Comparison of ENCODE assay signal across 16 mouse cellular contexts in genomic region chr2:137079721-137080320, GRCm38 (mm10). TPM values are rescaled to one million over a fixed set of nuclear protein-coding genes. Genes with fewer than 3 reads are reported as not detected.
A peak's percentile ranks its signal among the peaks of the same experiment; 100 is the strongest.
DNase-seq lines count a peak whose midpoint lies in the region; ATAC-seq and TF ChIP-seq lines count a peak whose summit lies in the region.
"Had no signal": no experiment of that assay in that cellular context is flagged by ENCODE, and none has a peak within 500 bp of the region (broad histone marks: within the 10 kb centered on the region; RNA-seq: fewer than 3 reads in every experiment).

No protein-coding gene starts in this region.

- H3K27ac ChIP-seq in heart, adult 2 months: peak overlapping the region; percentile 40
- no peak overlapping the region for H3K27ac ChIP-seq in heart, embryonic 11.5 days (ENCODE audit: low read depth, low read length)
- no peak overlapping the region for H3K27ac ChIP-seq in lung, embryonic 16.5 days (ENCODE audit: low read length)
- peak overlapping the region; percentile 49; the same call in 1 of the 2 replicates for H3K27ac ChIP-seq in stomach, postnatal 0 days (replicated peaks)
- H3K27ac ChIP-seq in thymus, adult 2 months (ENCODE audit: control insufficient read depth, insufficient read depth, low read length): no peak overlapping the region
- H3K27ac ChIP-seq: forebrain, embryonic 13.5 days; layer of hippocampus, adult 2 months; neural tube, embryonic 15.5 days had no signal

- TF ChIP-seq CTCF in heart, adult 2 months (IDR thresholded peaks at IDR 0.05): no peak
- TF ChIP-seq CTCF in stomach, postnatal 0 days (IDR thresholded peaks at IDR 0.05; ENCODE audit: low read depth): no peak
- TF ChIP-seq CTCF in thymus, adult 2 months (IDR thresholded peaks at IDR 0.05; ENCODE audit: borderline replicate concordance, control insufficient read depth, extremely low read depth, insufficient read depth, low read length, poor library complexity): no peak

- H3K4me3 ChIP-seq in heart, adult 2 months: no peak overlapping the region
- H3K4me3 ChIP-seq in heart, embryonic 11.5 days (ENCODE audit: low read depth, low read length): no peak overlapping the region
- H3K4me3 ChIP-seq in lung, embryonic 16.5 days (ENCODE audit: low read length): no peak overlapping the region
- H3K4me3 ChIP-seq in stomach, postnatal 0 days (ENCODE audit: low read depth, low read length): no peak overlapping the region
- H3K4me3 ChIP-seq in thymus, adult 2 months (ENCODE audit: control insufficient read depth, insufficient read depth, low read length): no peak overlapping the region
- H3K4me3 ChIP-seq: forebrain, embryonic 13.5 days; layer of hippocampus, adult 2 months; neural tube, embryonic 15.5 days had no signal

- no peak for ATAC-seq in heart, embryonic 11.5 days (replicated peaks; ENCODE audit: insufficient number of reproducible peaks, low FRiP score, low TSS enrichment)
- peak; percentile 40; the same call in 1 of the 2 replicates for ATAC-seq in lung, embryonic 16.5 days (ENCODE audit: low read depth)
- ATAC-seq in stomach, postnatal 0 days (ENCODE audit: low FRiP score, low TSS enrichment): 0 out of 2 replicates have a peak, but pooled peaks have one; percentile 24
- ATAC-seq: midbrain, embryonic 16.5 days had no signal

- WGBS in heart, adult 2 months: 31% methylated on average over 10 of the region's 10 CpGs
- WGBS in heart, embryonic 11.5 days (ENCODE audit: insufficient replicate concordance): 32% methylated on average over 10 of the region's 10 CpGs
- WGBS in lung, embryonic 16.5 days: 18% methylated on average over 10 of the region's 10 CpGs
- 33% methylated on average over 10 of the region's 10 CpGs for WGBS in stomach, postnatal 0 days
- 79% methylated on average over 10 of the region's 10 CpGs for WGBS in thymus, adult 2 months

- H3K27me3 ChIP-seq in heart, adult 2 months (ENCODE audit: control insufficient read depth, insufficient read depth, low read length): no peaks in the 10 kb centered on the region
- H3K27me3 ChIP-seq in heart, embryonic 11.5 days (ENCODE audit: control insufficient read depth, insufficient read depth, low read length): no peaks in the 10 kb centered on the region
- H3K27me3 ChIP-seq in lung, embryonic 16.5 days (ENCODE audit: control insufficient read depth, insufficient read depth, low read depth, low read length): no peaks in the 10 kb centered on the region
- H3K27me3 ChIP-seq in stomach, postnatal 0 days (ENCODE audit: control insufficient read depth, insufficient read depth, low read length): no peaks in the 10 kb centered on the region
- H3K27me3 ChIP-seq in thymus, adult 2 months (ENCODE audit: control insufficient read depth, insufficient read depth, low read length): no peaks in the 10 kb centered on the region
- H3K27me3 ChIP-seq: forebrain, embryonic 13.5 days; neural tube, embryonic 15.5 days had no signal

- TF ChIP-seq POLR2A in heart, adult 2 months (IDR thresholded peaks at IDR 0.05; ENCODE audit: insufficient read depth, low read depth, low read length): no peak
- no peak for TF ChIP-seq POLR2A in thymus, adult 2 months (IDR thresholded peaks at IDR 0.05; ENCODE audit: control insufficient read depth, extremely low read depth, insufficient read depth, low read length, poor library complexity)

- intact Hi-C loops in heart, adult 2 months (cut with DNase I): loop anchor here (5.0 kb wide), 1 partner anchor 68 kb away; no protein-coding TSS in a partner anchor

- H3K9me3 ChIP-seq in heart, embryonic 11.5 days (replicated peaks; ENCODE audit: control insufficient read depth, low read length): no peaks in the 10 kb centered on the region
- no peaks in the 10 kb centered on the region for H3K9me3 ChIP-seq in lung, embryonic 16.5 days (ENCODE audit: control insufficient read depth, low read length)
- H3K9me3 ChIP-seq in stomach, postnatal 0 days (ENCODE audit: control insufficient read depth, low read length): no peaks in the 10 kb centered on the region
- H3K9me3 ChIP-seq: forebrain, embryonic 13.5 days; neural tube, embryonic 15.5 days had no signal

- peaks cover 14% of the 10 kb centered on the region for H3K36me3 ChIP-seq in heart, adult 2 months (ENCODE audit: control insufficient read depth, insufficient read depth, low read length)
- H3K36me3 ChIP-seq in heart, embryonic 11.5 days (ENCODE audit: control insufficient read depth, insufficient read depth, low read length): peaks cover 6% of the 10 kb centered on the region
- peaks cover 3% of the 10 kb centered on the region; the same call in 1 of the 2 replicates for H3K36me3 ChIP-seq in lung, embryonic 16.5 days (ENCODE audit: control insufficient read depth, insufficient read depth, low read length)
- peaks cover 11% of the 10 kb centered on the region for H3K36me3 ChIP-seq in stomach, postnatal 0 days (ENCODE audit: control insufficient read depth, insufficient read depth, low read length)
- H3K36me3 ChIP-seq in thymus, adult 2 months (ENCODE audit: control insufficient read depth, insufficient read depth, low read length): no peaks in the 10 kb centered on the region

- TF ChIP-seq EP300 in heart, adult 2 months (IDR thresholded peaks at IDR 0.05; ENCODE audit: insufficient read depth, low read depth, low read length): no peak
- TF ChIP-seq EP300 in stomach, postnatal 0 days (optimal IDR thresholded peaks at IDR 0.05): no peak

- H3K79me2 ChIP-seq in heart, adult 2 months (replicated peaks; ENCODE audit: control insufficient read depth, insufficient read depth, low read length): no peaks in the 10 kb centered on the region

- no peak overlapping the region for H3K9ac ChIP-seq in heart, adult 2 months (ENCODE audit: low read depth, low read length)
- no peak overlapping the region for H3K9ac ChIP-seq in heart, embryonic 11.5 days (ENCODE audit: low read depth, low read length)
- no peak overlapping the region for H3K9ac ChIP-seq in lung, embryonic 16.5 days (ENCODE audit: low read length)
- H3K9ac ChIP-seq in stomach, postnatal 0 days (ENCODE audit: low read length): no peak overlapping the region
- H3K9ac ChIP-seq: forebrain, embryonic 13.5 days; neural tube, embryonic 15.5 days had no signal

- H3K4me2 ChIP-seq in heart, embryonic 11.5 days: no peak overlapping the region
- H3K4me2 ChIP-seq in lung, embryonic 16.5 days (ENCODE audit: low read depth, low read length): no peak overlapping the region
- H3K4me2 ChIP-seq in stomach, postnatal 0 days (replicated peaks; ENCODE audit: low read depth): 0 out of 2 replicates have a peak overlapping the region, but pooled peaks have one; percentile 6
- H3K4me2 ChIP-seq: forebrain, embryonic 13.5 days; neural tube, embryonic 15.5 days had no signal

- DNase-seq in heart, adult 2 months: no peak
- DNase-seq in lung, postnatal 36 days: no peak
- peak; percentile 56 for DNase-seq in kidney, adult 9 months
- DNase-seq in stomach, postnatal 0 days (ENCODE audit: low spot score): no peak
- no peak for DNase-seq in thymus, adult 2 months
- no peak for DNase-seq in left cerebral cortex, adult 9 months (ENCODE audit: low spot score in 2 of 2)
- DNase-seq: adrenal gland, adult 2 months; embryo, embryonic 11 days; right cerebral cortex, postnatal 4 days; thymus, adult 18-20 months had no signal

- H3K4me1 ChIP-seq in heart, adult 2 months (ENCODE audit: control insufficient read depth, insufficient read depth, low read length): peaks cover 15% of the 10 kb centered on the region
- peaks cover 15% of the 10 kb centered on the region for H3K4me1 ChIP-seq in heart, embryonic 11.5 days (ENCODE audit: control insufficient read depth, insufficient read depth, low read length)
- H3K4me1 ChIP-seq in lung, embryonic 16.5 days (replicated peaks; ENCODE audit: control insufficient read depth, insufficient read depth, low read length): peaks cover 13% of the 10 kb centered on the region
- peaks cover 2% of the 10 kb centered on the region; the same call in 1 of the 2 replicates for H3K4me1 ChIP-seq in stomach, postnatal 0 days (replicated peaks; ENCODE audit: control insufficient read depth, insufficient read depth)
- no peaks in the 10 kb centered on the region for H3K4me1 ChIP-seq in thymus, adult 2 months (replicated peaks; ENCODE audit: control insufficient read depth, insufficient read depth, low read length)

RNA-seq across cellular contexts. Expression of gene Jag1, which starts 36.6 kb away (rescaled TPM):
- 10 to 100 TPM in 1 of 2 experiments, 1 to 10 TPM in 1; 8.3 to 10.4 TPM for total RNA-seq in heart, adult 2 months (2021)
- 4.2 and 5.0 TPM in 2 replicates for polyA plus RNA-seq in heart, adult 2 months (2012; rRNA removed)
- 17.2 and 21.7 TPM in 2 replicates for polyA plus RNA-seq in heart, embryonic 11.5 days (2014; fragmentation: Nextera tagmentation; extraction: Ambion mirVana)
- polyA plus RNA-seq in lung, embryonic 16.5 days (2015; fragmentation: Nextera tagmentation; extraction: Ambion mirVana): 12.1 and 16.1 TPM in 2 replicates
- polyA plus RNA-seq in stomach, postnatal 0 days (2015; fragmentation: Nextera tagmentation; extraction: Ambion mirVana): 8.2 and 8.8 TPM in 2 replicates
- polyA plus RNA-seq in thymus, adult 2 months (2012; rRNA removed): 3.0 and 3.2 TPM in 2 replicates

Comparison
In these comparisons a context has a peak if more than half of its experiments do, and no peak if none do; other contexts are left out.
1. H3K27ac ChIP-seq: peak in heart, adult 2 months (single experiment) and stomach, postnatal 0 days (single experiment); none in heart, embryonic 11.5 days (single experiment), lung, embryonic 16.5 days (single experiment) and thymus, adult 2 months (single experiment).